Mouse (Mus musculus): ENCODE measurements at regions not wholly inside any gene's neighbourhood (a gene's known extent, or its start where the extent isn't known, plus 50 kb on each side); places are given as distances from the start of the nearest gene placed in this dataset.
A peak's percentile ranks its signal among the peaks of the same experiment; 100 is the strongest.

GRCm38 (mm10) chr3:58122456-58123359 is 274.8 kb upstream of the Pfn2 start:
- H3K27me3 ChIP-seq (ENCODE audit: control insufficient read depth, insufficient read depth, low read length): no peaks in the 10 kb centered on the region
- no peaks in the 10 kb centered on the region for H3K9me3 ChIP-seq (ENCODE audit: control insufficient read depth, low read length)
- peak; percentile 81 for ATAC-seq (ENCODE audit: low FRiP score)
- H3K9ac ChIP-seq (ENCODE audit: low read depth, low read length): no peak overlapping the region
- H3K27ac ChIP-seq (ENCODE audit: low read depth, low read length): no peak overlapping the region
- H3K36me3 ChIP-seq (ENCODE audit: control insufficient read depth, insufficient read depth, low read length): no peaks in the 10 kb centered on the region
- peak; percentile 86 for DNase-seq (ENCODE audit: low spot score)
- no peaks in the 10 kb centered on the region for H3K4me1 ChIP-seq (replicated peaks; ENCODE audit: control insufficient read depth, insufficient read depth, low read length)
- WGBS: 48% methylated on average over 19 of the region's 19 CpGs
- no peak overlapping the region for H3K4me2 ChIP-seq (replicated peaks; ENCODE audit: low read depth, low read length)
- no peak overlapping the region for H3K4me3 ChIP-seq (ENCODE audit: low read depth, low read length)

- DNase-seq (ENCODE audit: low spot score) (no peak), ATAC-seq (ENCODE audit: low FRiP score) (peak; percentile 23; the same call in 1 of the 2 replicates)
- WGBS: 80% methylated on average over 7 of the region's 7 CpGs
- no peaks in the 10 kb centered on the region for H3K4me1 ChIP-seq (replicated peaks; ENCODE audit: control insufficient read depth, insufficient read depth, low read length)
- H3K36me3 ChIP-seq (ENCODE audit: control insufficient read depth, insufficient read depth, low read length): no peaks in the 10 kb centered on the region
- H3K27ac ChIP-seq (ENCODE audit: low read depth, low read length): no peak overlapping the region
- no peaks in the 10 kb centered on the region for H3K9me3 ChIP-seq (ENCODE audit: control insufficient read depth, low read length)
- no peak overlapping the region for H3K4me3 ChIP-seq (ENCODE audit: low read depth, low read length)
- no peak overlapping the region for H3K4me2 ChIP-seq (replicated peaks; ENCODE audit: low read depth, low read length)
- no peaks in the 10 kb centered on the region for H3K27me3 ChIP-seq (ENCODE audit: control insufficient read depth, insufficient read depth, low read length)
- H3K9ac ChIP-seq (ENCODE audit: low read depth, low read length): no peak overlapping the region
These were observed 275.7 kb upstream of the Pfn2 start for GRCm38 (mm10) chr3:58123396-58124077.

GRCm38 (mm10) chr3:58124886-58125285 is 277.0 kb upstream of the Pfn2 start:
- Histone ChIP-seq H3K27ac (ENCODE audit: low read depth, low read length) (no peak overlapping the region), H3K9me3 (ENCODE audit: control insufficient read depth, low read length) (no peaks in the 10 kb centered on the region), H3K9ac (ENCODE audit: low read depth, low read length) (no peak overlapping the region), H3K27me3 (ENCODE audit: control insufficient read depth, insufficient read depth, low read length) (no peaks in the 10 kb centered on the region), H3K36me3 (ENCODE audit: control insufficient read depth, insufficient read depth, low read length) (no peaks in the 10 kb centered on the region), H3K4me2 (replicated peaks; ENCODE audit: low read depth, low read length) (no peak overlapping the region), H3K4me3 (ENCODE audit: low read depth, low read length) (no peak overlapping the region), H3K4me1 (replicated peaks; ENCODE audit: control insufficient read depth, insufficient read depth, low read length) (no peaks in the 10 kb centered on the region)
- DNase-seq (ENCODE audit: low spot score): no peak
- ATAC-seq (ENCODE audit: low FRiP score): no peak
- 76% methylated on average over 1 of the region's 1 CpGs for WGBS

- Histone ChIP-seq H3K27me3 (ENCODE audit: control insufficient read depth, insufficient read depth, low read length) (no peaks in the 10 kb centered on the region), H3K9ac (ENCODE audit: low read depth, low read length) (no peak overlapping the region), H3K4me3 (ENCODE audit: low read depth, low read length) (no peak overlapping the region), H3K4me2 (replicated peaks; ENCODE audit: low read depth, low read length) (no peak overlapping the region), H3K36me3 (ENCODE audit: control insufficient read depth, insufficient read depth, low read length) (no peaks in the 10 kb centered on the region), H3K9me3 (ENCODE audit: control insufficient read depth, low read length) (no peaks in the 10 kb centered on the region), H3K27ac (ENCODE audit: low read depth, low read length) (no peak overlapping the region), H3K4me1 (replicated peaks; ENCODE audit: control insufficient read depth, insufficient read depth, low read length) (no peaks in the 10 kb centered on the region)
- ATAC-seq (ENCODE audit: low FRiP score) (no peak), DNase-seq (ENCODE audit: low spot score) (no peak)
These were observed 279.1 kb upstream of the Pfn2 start for GRCm38 (mm10) chr3:58126996-58127395.

GRCm38 (mm10) chr3:58128059-58128458 is 280.2 kb upstream of the Pfn2 start:
- ATAC-seq (ENCODE audit: low FRiP score): no peak
- H3K4me3 ChIP-seq (ENCODE audit: low read depth, low read length): no peak overlapping the region
- no peak for DNase-seq (ENCODE audit: low spot score)
- no peak overlapping the region for H3K9ac ChIP-seq (ENCODE audit: low read depth, low read length)
- H3K27ac ChIP-seq (ENCODE audit: low read depth, low read length): no peak overlapping the region
- WGBS: 75% methylated on average over 8 of the region's 8 CpGs
- no peak overlapping the region for H3K4me2 ChIP-seq (replicated peaks; ENCODE audit: low read depth, low read length)
- H3K36me3 ChIP-seq (ENCODE audit: control insufficient read depth, insufficient read depth, low read length): no peaks in the 10 kb centered on the region
- H3K4me1 ChIP-seq (replicated peaks; ENCODE audit: control insufficient read depth, insufficient read depth, low read length): no peaks in the 10 kb centered on the region
- H3K9me3 ChIP-seq (ENCODE audit: control insufficient read depth, low read length): no peaks in the 10 kb centered on the region
- no peaks in the 10 kb centered on the region for H3K27me3 ChIP-seq (ENCODE audit: control insufficient read depth, insufficient read depth, low read length)

GRCm38 (mm10) chr3:58129358-58129903 is 281.6 kb upstream of the Pfn2 start:
- no peak for ATAC-seq (ENCODE audit: low FRiP score)
- Histone ChIP-seq H3K4me2 (replicated peaks; ENCODE audit: low read depth, low read length) (no peak overlapping the region), H3K27me3 (ENCODE audit: control insufficient read depth, insufficient read depth, low read length) (no peaks in the 10 kb centered on the region), H3K36me3 (ENCODE audit: control insufficient read depth, insufficient read depth, low read length) (no peaks in the 10 kb centered on the region), H3K4me1 (replicated peaks; ENCODE audit: control insufficient read depth, insufficient read depth, low read length) (no peaks in the 10 kb centered on the region), H3K9ac (ENCODE audit: low read depth, low read length) (no peak overlapping the region), H3K27ac (ENCODE audit: low read depth, low read length) (no peak overlapping the region), H3K4me3 (ENCODE audit: low read depth, low read length) (no peak overlapping the region), H3K9me3 (ENCODE audit: control insufficient read depth, low read length) (no peaks in the 10 kb centered on the region)
- 64% methylated on average over 6 of the region's 6 CpGs for WGBS
- no peak for DNase-seq (ENCODE audit: low spot score)

GRCm38 (mm10) chr3:58135607-58136365 is 278.7 kb upstream of the Tsc22d2 start:
- no peaks in the 10 kb centered on the region for H3K4me1 ChIP-seq (replicated peaks; ENCODE audit: control insufficient read depth, insufficient read depth, low read length)
- no peaks in the 10 kb centered on the region for H3K36me3 ChIP-seq (ENCODE audit: control insufficient read depth, insufficient read depth, low read length)
- no peak for ATAC-seq (ENCODE audit: low FRiP score)
- no peaks in the 10 kb centered on the region for H3K9me3 ChIP-seq (ENCODE audit: control insufficient read depth, low read length)
- H3K9ac ChIP-seq (ENCODE audit: low read depth, low read length): no peak overlapping the region
- peak; percentile 25 for DNase-seq (ENCODE audit: low spot score)
- H3K4me2 ChIP-seq (replicated peaks; ENCODE audit: low read depth, low read length): no peak overlapping the region
- no peak overlapping the region for H3K27ac ChIP-seq (ENCODE audit: low read depth, low read length)
- WGBS: 20% methylated on average over 10 of the region's 10 CpGs
- H3K4me3 ChIP-seq (ENCODE audit: low read depth, low read length): no peak overlapping the region
- no peaks in the 10 kb centered on the region for H3K27me3 ChIP-seq (ENCODE audit: control insufficient read depth, insufficient read depth, low read length)

- Histone ChIP-seq H3K9me3 (ENCODE audit: control insufficient read depth, low read length) (no peaks in the 10 kb centered on the region), H3K36me3 (ENCODE audit: control insufficient read depth, insufficient read depth, low read length) (no peaks in the 10 kb centered on the region), H3K4me2 (replicated peaks; ENCODE audit: low read depth, low read length) (no peak overlapping the region), H3K4me1 (replicated peaks; ENCODE audit: control insufficient read depth, insufficient read depth, low read length) (no peaks in the 10 kb centered on the region), H3K27ac (ENCODE audit: low read depth, low read length) (no peak overlapping the region), H3K9ac (ENCODE audit: low read depth, low read length) (no peak overlapping the region), H3K27me3 (ENCODE audit: control insufficient read depth, insufficient read depth, low read length) (no peaks in the 10 kb centered on the region), H3K4me3 (ENCODE audit: low read depth, low read length) (no peak overlapping the region)
- ATAC-seq (ENCODE audit: low FRiP score): no peak
- WGBS: 80% methylated on average over 8 of the region's 8 CpGs
- DNase-seq (ENCODE audit: low spot score): peak; percentile 57
These were observed 275.6 kb upstream of the Tsc22d2 start for GRCm38 (mm10) chr3:58138726-58139585.

All from hindbrain, embryonic 11.5 days (tissue).